Mouse (Mus musculus) ES-CJ7 (cell line): ENCODE measurements at regions not wholly inside any gene's neighbourhood (a gene's known extent, or its start where the extent isn't known, plus 50 kb on each side); places are given as distances from the start of the nearest gene placed in this dataset.

Experiments used
- DNase-seq: peaks from one replicate; pipeline ENCODE4 v3.0.0; 2011; ENCODE audit warnings: low read depth, low spot score

DNA sequence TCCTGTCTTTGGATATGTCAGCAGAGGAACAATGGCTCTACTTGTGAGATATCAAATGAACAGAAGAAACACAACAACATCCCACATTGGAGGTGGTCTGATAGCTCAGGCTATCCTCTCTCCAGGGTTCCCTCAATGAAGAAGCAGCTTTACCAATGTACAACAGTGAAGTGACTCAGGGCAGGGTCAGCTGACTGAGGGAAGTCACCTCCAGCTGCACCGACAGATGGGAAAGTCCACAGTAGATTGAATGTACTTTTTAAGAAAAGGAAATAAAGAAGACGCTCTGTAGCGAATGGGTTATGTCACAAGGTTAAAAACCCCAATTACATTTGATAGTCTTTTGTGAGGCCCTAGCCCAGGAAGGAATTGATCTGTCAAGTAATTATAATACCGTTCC lies 62.6 kb upstream of the Tnfaip3 start:
- no peak for DNase-seq

DNA sequence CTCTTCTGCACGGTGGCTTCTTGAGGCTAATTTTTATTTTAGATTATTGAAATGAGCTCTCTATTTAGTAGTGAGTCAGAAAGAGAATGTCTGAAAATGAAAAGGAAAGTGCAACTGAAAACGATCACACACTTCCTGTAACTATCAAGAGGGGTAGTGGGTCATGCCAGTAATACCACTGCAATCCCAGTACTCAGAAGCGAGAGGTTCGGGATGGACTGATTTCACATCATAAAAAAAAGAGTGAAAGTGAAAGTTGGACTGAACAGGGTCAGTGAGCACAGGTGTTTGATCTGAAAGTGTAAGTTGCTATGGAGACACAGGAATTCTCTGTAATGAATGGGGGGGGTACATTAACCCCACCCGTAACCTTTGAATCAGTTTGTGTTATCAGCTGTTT lies 52.9 kb upstream of the Tnfaip3 start:
- no peak for DNase-seq

DNA sequence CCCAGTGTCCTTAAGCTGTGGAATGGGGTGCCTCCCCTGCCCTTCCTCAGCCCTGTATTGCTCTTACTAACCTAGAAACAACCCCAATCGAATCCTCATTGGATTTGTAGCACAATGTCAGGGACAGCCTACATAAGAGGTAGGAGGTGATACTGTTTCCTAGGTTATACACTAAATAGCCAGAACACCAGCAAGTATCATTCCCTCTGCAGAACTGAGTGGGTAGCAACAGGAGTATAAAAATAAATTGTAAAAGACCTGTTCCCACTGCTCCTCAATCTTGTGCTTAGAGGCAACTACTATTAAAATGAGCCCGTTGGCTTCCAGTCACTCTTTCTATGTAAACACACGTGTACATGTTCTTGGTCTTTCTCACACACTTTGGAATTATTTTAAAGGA lies 52.2 kb upstream of the Tnfaip3 start:
- DNase-seq, result no peak

DNA sequence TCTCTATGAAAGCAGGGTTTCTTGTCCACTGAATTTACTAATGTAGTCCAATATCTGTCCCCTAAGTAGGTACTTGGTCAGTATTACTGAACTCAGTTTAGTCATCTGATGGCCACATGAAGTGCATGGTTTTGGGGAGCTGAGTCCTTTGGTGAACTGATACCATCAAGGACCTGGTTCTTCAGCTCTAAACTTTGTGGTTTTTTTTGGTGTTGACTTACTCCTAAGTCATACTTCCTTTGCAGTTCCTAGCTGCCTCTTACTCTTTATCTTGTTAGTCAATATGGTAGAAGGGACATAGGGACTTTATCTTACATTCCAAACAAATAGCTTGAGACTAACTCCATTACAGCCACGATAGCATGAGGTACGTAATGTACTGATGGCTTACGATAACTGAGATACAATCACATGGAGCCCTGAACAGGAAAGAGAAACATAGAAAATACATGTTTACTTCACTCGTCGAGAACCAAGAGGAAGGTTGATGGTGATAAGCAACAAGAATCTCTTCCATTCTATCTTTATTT lies 51.4 kb upstream of the Tnfaip3 start:
- DNase-seq, result no peak
